Mouse (Mus musculus) CH12.LX (cell line): ENCODE measurements around the gene Eaf1. TPM values are rescaled to one million over a fixed set of nuclear protein-coding genes. Genes with fewer than 3 reads are reported as not detected.

ENCODE experiments used
- DNase-seq: peaks from one replicate; pipeline ENCODE4 v3.0.0-alpha.2; 2013; ENCODE audit errors: extremely low read depth
- H3K27ac ChIP-seq: 2 replicates; pipeline ENCODE4 v1.5.1; 2012; ENCODE audit warnings: low read depth, mild to moderate bottlenecking, control low read depth, moderate library complexity; ENCODE audit not compliant: insufficient read depth
- H3K27me3 ChIP-seq: replicated peaks from 2 replicates; pipeline ENCODE3; 2012; ENCODE audit warnings: inconsistent platforms
- H3K36me3 ChIP-seq, 2 experiments: replicated peaks in 1 of 2; 2 replicates each; pipeline versions ENCODE3 to v1.6.1; 2012; ENCODE audit warnings: inconsistent platforms in 1 of 2, low read length in 1 of 2, mild to moderate bottlenecking in 1 of 2, mixed read lengths in 1 of 2, moderate library complexity in 1 of 2; ENCODE audit not compliant: control insufficient read depth in 1 of 2, insufficient read depth in 1 of 2
- H3K4me1 ChIP-seq, 2 experiments: 2 replicates each; pipeline ENCODE4 v1.6.1; 2012; ENCODE audit warnings: inconsistent platforms in 1 of 2, moderate library complexity in 1 of 2; ENCODE audit not compliant: insufficient read depth in 2 of 2, control insufficient read depth in 1 of 2
- H3K4me2 ChIP-seq: 2 replicates; pipeline ENCODE4 v1.6.1; 2012; ENCODE audit warnings: low read depth, mild to moderate bottlenecking, control low read depth; ENCODE audit not compliant: poor library complexity, insufficient read depth, severe bottlenecking
- H3K4me3 ChIP-seq, 3 experiments: fragments of 150-350 bp in 1 of 3; sonication (generic) in 1 of 3; replicated peaks in 1 of 3; 2 replicates each; pipeline versions ENCODE3 to v1.5.1; 2011 to 2012; ENCODE audit warnings: low read depth in 2 of 3, low read length in 2 of 3, mild to moderate bottlenecking in 2 of 3, moderate library complexity in 2 of 3, control low read depth in 1 of 3, improper control_type of control experiment in 1 of 3, inconsistent platforms in 1 of 3, mixed read lengths in 1 of 3; ENCODE audit not compliant: poor library complexity in 1 of 3
- H3K79me2 ChIP-seq: replicated peaks from 2 replicates; pipeline ENCODE4 v1.6.1; 2012; ENCODE audit warnings: mild to moderate bottlenecking, moderate library complexity; ENCODE audit not compliant: control insufficient read depth, poor library complexity, insufficient read depth, severe bottlenecking; ENCODE audit errors: extremely low read depth
- H3K9ac ChIP-seq: 2 replicates; pipeline ENCODE4 v1.6.1; 2012; ENCODE audit warnings: low read depth, mild to moderate bottlenecking, control low read depth, moderate library complexity; ENCODE audit not compliant: insufficient read depth
- H3K9me3 ChIP-seq: replicated peaks from 2 replicates; pipeline ENCODE3; 2012; ENCODE audit warnings: low read length, inconsistent platforms, mixed read lengths
- BHLHE40 ChIP-seq: IDR thresholded peaks from 2 replicates; pipeline ENCODE4 v1.6.1; 2011; ENCODE audit warnings: mild to moderate bottlenecking, low read depth, low read length, improper control_type of control experiment
- CHD1 ChIP-seq: IDR thresholded peaks from 2 replicates; pipeline ENCODE4 v1.6.1; 2012; ENCODE audit warnings: low read depth, low read length, improper control_type of control experiment, inconsistent platforms
- CHD2 ChIP-seq: IDR thresholded peaks from 2 replicates; pipeline ENCODE4 v1.6.1; 2011; ENCODE audit warnings: low read length, improper control_type of control experiment
- EP300 ChIP-seq: IDR thresholded peaks from 2 replicates; pipeline ENCODE4 v1.6.1; 2011; ENCODE audit warnings: low read length, improper control_type of control experiment
- ETS1 ChIP-seq: conservative IDR thresholded peaks from 2 replicates; pipeline ENCODE4 v1.6.1; 2012; ENCODE audit warnings: low read depth, mild to moderate bottlenecking, inconsistent platforms, low read length, improper control_type of control experiment, moderate library complexity
- GABPA ChIP-seq: IDR thresholded peaks from 2 replicates; pipeline ENCODE4 v1.6.1; 2012; ENCODE audit warnings: low read depth, low read length, improper control_type of control experiment, inconsistent platforms; ENCODE audit not compliant: insufficient replicate concordance
- JUN ChIP-seq: IDR thresholded peaks from 2 replicates; pipeline ENCODE4 v1.6.1; 2011; ENCODE audit warnings: low read depth, mild to moderate bottlenecking, low read length, improper control_type of control experiment, moderate library complexity; ENCODE audit not compliant: insufficient read depth
- JUND ChIP-seq: conservative IDR thresholded peaks from 2 replicates; pipeline ENCODE4 v1.6.1; 2011; ENCODE audit warnings: low read depth, low read length, improper control_type of control experiment
- KAT2A ChIP-seq: IDR thresholded peaks from 2 replicates; pipeline ENCODE4 v1.6.1; 2012; ENCODE audit warnings: low read length, improper control_type of control experiment, inconsistent platforms; ENCODE audit not compliant: insufficient replicate concordance
- MAX ChIP-seq: IDR thresholded peaks from 2 replicates; pipeline ENCODE4 v1.6.1; 2011; ENCODE audit warnings: low read length, improper control_type of control experiment
- MEF2A ChIP-seq: IDR thresholded peaks from 2 replicates; pipeline ENCODE4 v1.6.1; 2014; ENCODE audit warnings: low read depth, mild to moderate bottlenecking, inconsistent platforms, low read length, improper control_type of control experiment, borderline replicate concordance
- MXI1 ChIP-seq: IDR thresholded peaks from 2 replicates; pipeline ENCODE4 v1.6.1; 2011; ENCODE audit warnings: mild to moderate bottlenecking, low read depth, low read length, improper control_type of control experiment
- NELFE ChIP-seq: IDR thresholded peaks from 2 replicates; pipeline ENCODE4 v1.6.1; 2011; ENCODE audit warnings: low read depth, low read length, improper control_type of control experiment
- PAX5 ChIP-seq: IDR thresholded peaks from 2 replicates; pipeline ENCODE4 v1.6.1; 2012; ENCODE audit warnings: low read length, inconsistent platforms, mixed read lengths
- SIN3A ChIP-seq: IDR thresholded peaks from 2 replicates; pipeline ENCODE4 v1.6.1; 2012; ENCODE audit warnings: low read length, improper control_type of control experiment, inconsistent platforms
- SMC3 ChIP-seq: IDR thresholded peaks from 2 replicates; pipeline ENCODE4 v1.6.1; 2011; ENCODE audit warnings: low read depth, low read length, improper control_type of control experiment
- TBP ChIP-seq: conservative IDR thresholded peaks from 2 replicates; pipeline ENCODE4 v1.6.1; 2011; ENCODE audit warnings: low read depth, low read length, improper control_type of control experiment
- TCF12 ChIP-seq: IDR thresholded peaks from 2 replicates; pipeline ENCODE4 v1.6.1; 2014; ENCODE audit warnings: low read depth, mild to moderate bottlenecking, inconsistent platforms, low read length, improper control_type of control experiment
- USF1 ChIP-seq: IDR thresholded peaks from 2 replicates; pipeline ENCODE4 v1.6.1; 2014; ENCODE audit warnings: low read depth, mild to moderate bottlenecking, inconsistent platforms, low read length, improper control_type of control experiment
- USF2 ChIP-seq: conservative IDR thresholded peaks from 2 replicates; pipeline ENCODE4 v1.6.1; 2011; ENCODE audit warnings: low read depth, low read length, improper control_type of control experiment
- ZC3H11A ChIP-seq: IDR thresholded peaks from 2 replicates; pipeline ENCODE4 v1.6.1; 2012; ENCODE audit warnings: low read depth, mild to moderate bottlenecking, inconsistent platforms, low read length, improper control_type of control experiment
- ZMIZ1 ChIP-seq: IDR thresholded peaks from 2 replicates; pipeline ENCODE4 v1.6.1; 2012; ENCODE audit warnings: low read depth, mild to moderate bottlenecking, inconsistent platforms, low read length, improper control_type of control experiment
- ZNF384 ChIP-seq: IDR thresholded peaks from 2 replicates; pipeline ENCODE4 v1.6.1; 2012; ENCODE audit warnings: low read depth, low read length, improper control_type of control experiment, inconsistent platforms
- dilution Hi-C: fragments of 300-500 bp; cut with MboI; formaldehyde crosslinking; loops from 2 replicates; pipeline ENCODE4 v1.14.3; 2020; ENCODE audit warnings: low sequenced_read_pairs; ENCODE audit not compliant: extremely low pct_unique_long_range_greater_than_20kb, extremely low pct_ligation_motif_present
- in situ Hi-C: fragments of 300-500 bp; cut with MboI; formaldehyde crosslinking; loops from 3 replicates; pipeline ENCODE4 v1.14.3; 2019; ENCODE audit warnings: low sequenced_read_pairs, low pct_ligation_motif_present, low pct_unique_long_range_greater_than_20kb, mixed read lengths
- polyA plus RNA-seq: library from polyadenylated mRNA; unstranded; fragments of >175 nt; gene quantifications from 2 replicates; pipeline ENCODE4 v1.2.1, GENCODE M21; 2012; ENCODE audit warnings: low read depth; ENCODE audit not compliant: insufficient read length
- total RNA-seq, 2 experiments: library from RNA; depleted of rRNA; stranded (reverse); fragments of 300-350 nt in 1 of 2; fragments of >200 nt in 1 of 2; gene quantifications; 2 replicates each; pipeline ENCODE4 v1.2.3; 2012 to 2014

Eaf1 gene
- total and polyA plus RNA-seq, 3 experiments: 25.2 to 39.9 (median 29.4) TPM

GRCm38 (mm10) chr14:31556526-31557260 is 62.5 kb downstream of the Eaf1 start:
- Histone ChIP-seq H3K27me3 (no peaks in the 10 kb centered on the region), H3K27ac (no peak overlapping the region), H3K9me3 (no peaks in the 10 kb centered on the region), H3K4me3 (no peak overlapping the region), H3K4me1 (peaks cover 16 to 26% of the 10 kb centered on the region in 2 experiments), H3K9ac (no peak overlapping the region), H3K4me2 (no peak overlapping the region), H3K36me3 (no peaks in the 10 kb centered on the region), H3K79me2 (no peaks in the 10 kb centered on the region)
- no peak for TF ChIP-seq GABPA
- TF ChIP-seq SMC3: no peak
- TF ChIP-seq MEF2A: no peak
- TF ChIP-seq ZNF384: no peak
- TF ChIP-seq SIN3A: no peak
- no peak for TF ChIP-seq ZMIZ1
- no peak for TF ChIP-seq ETS1
- TF ChIP-seq PAX5: no peak
- no peak for TF ChIP-seq MAX
- no peak for TF ChIP-seq USF2
- no peak for TF ChIP-seq NELFE
- no peak for TF ChIP-seq USF1
- no peak for TF ChIP-seq TCF12
- no peak for TF ChIP-seq CHD2
- TF ChIP-seq BHLHE40: no peak
- no peak for TF ChIP-seq KAT2A
- TF ChIP-seq TBP: no peak
- TF ChIP-seq EP300: no peak
- in situ Hi-C loops (no loop called here), dilution Hi-C loops (no loop called here)
- DNase-seq: no peak

- Histone ChIP-seq H3K27me3 (no peaks in the 10 kb centered on the region), H3K9ac (no peak overlapping the region), H3K27ac (no peak overlapping the region), H3K4me1 (peaks cover 16 to 26% of the 10 kb centered on the region in 2 experiments), H3K79me2 (no peaks in the 10 kb centered on the region), H3K4me2 (no peak overlapping the region), H3K36me3 (no peaks in the 10 kb centered on the region), H3K4me3 (no peak overlapping the region), H3K9me3 (no peaks in the 10 kb centered on the region)
- in situ Hi-C loops: no loop called here
- DNase-seq: no peak
- dilution Hi-C loops: no loop called here
- TF ChIP-seq JUN: no peak
- no peak for TF ChIP-seq MXI1
- no peak for TF ChIP-seq USF1
- no peak for TF ChIP-seq JUND
- no peak for TF ChIP-seq ZC3H11A
- no peak for TF ChIP-seq CHD1
Observed at GRCm38 (mm10) chr14:31557273-31557672, 63.1 kb downstream of the Eaf1 start.
